ENCODE assay signal across 16 mouse cellular contexts in the genomic region with DNA sequence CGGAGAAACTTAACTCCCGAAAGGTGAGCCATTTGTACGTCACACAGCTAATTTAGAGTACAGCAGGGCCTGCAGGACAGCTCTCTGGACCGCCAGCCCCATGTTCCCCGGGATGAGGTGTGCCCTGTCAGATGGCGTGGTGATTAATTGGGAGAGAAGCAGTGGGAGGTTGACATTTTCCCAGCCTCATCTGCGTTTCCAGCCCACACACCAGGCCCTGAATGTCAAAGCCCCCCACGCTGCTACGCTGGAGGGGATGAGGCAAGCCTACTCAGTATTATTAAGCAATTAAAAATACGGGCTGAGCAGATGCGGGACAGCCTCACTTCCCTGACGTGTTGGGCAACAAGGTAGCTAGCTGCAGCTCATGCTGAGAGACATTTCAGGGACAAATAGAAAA.
DNase-seq lines count a peak whose midpoint lies in the region; ATAC-seq and TF ChIP-seq lines count a peak whose summit lies in the region.
"Had no signal": no experiment of that assay in that cellular context is flagged by ENCODE, and none has a peak within 500 bp of the region (broad histone marks: within the 10 kb centered on the region; RNA-seq: fewer than 3 reads in every experiment).

No protein-coding gene starts in this region.

- DNase-seq in left cerebral cortex, adult 2 months (ENCODE audit: extremely low spot score in 1 of 2, low spot score in 2 of 2): peak; percentile 15 to 40
- DNase-seq in left cerebral cortex, postnatal 4 days: no peak
- DNase-seq in layer of hippocampus, adult 18-20 months (ENCODE audit: low spot score in 2 of 2): peak; percentile 66 to 80
- peak; percentile 82 for DNase-seq in layer of hippocampus, adult 9-11 months
- peak; percentile 32 for DNase-seq in retina, embryonic 14.5 days (ENCODE audit: low spot score)
- DNase-seq in ovary, adult 18-20 months (ENCODE audit: low spot score): no peak
- DNase-seq: adrenal gland, adult 2 months; cerebellum, adult 2 months; kidney, adult 8-10 months; lung, adult 2 months; lung, postnatal 4 days had no signal

- no peak for ATAC-seq in cerebellum, adult (ENCODE audit: insufficient number of reproducible peaks, low FRiP score, low TSS enrichment)
- ATAC-seq: CD4-positive, CD25-positive, alpha-beta regulatory T cell, adult 4 months; hindbrain, embryonic 16.5 days had no signal

- H3K4me3 ChIP-seq in left cerebral cortex, adult 2 months: no peak overlapping the region
- H3K4me3 ChIP-seq: embryonic facial prominence, embryonic 13.5 days; forebrain, embryonic 10.5 days had no signal

- intact Hi-C loops in left cerebral cortex, adult 2 months (cut with DNase I): no loop called here
- intact Hi-C loops in left cerebral cortex, postnatal 4 days (cut with DNase I): no loop called here

- H3K27ac ChIP-seq in left cerebral cortex, adult 2 months: no peak overlapping the region
- H3K27ac ChIP-seq: embryonic facial prominence, embryonic 13.5 days; forebrain, embryonic 10.5 days had no signal

- no peak for TF ChIP-seq CTCF in left cerebral cortex, adult 2 months (IDR thresholded peaks at IDR 0.05)

Comparison
In these comparisons a context has a peak if more than half of its experiments do, and no peak if none do; other contexts are left out.
1. DNase-seq: peak in left cerebral cortex, adult 2 months (2 of 2), layer of hippocampus, adult 18-20 months (2 of 2), layer of hippocampus, adult 9-11 months (single experiment) and retina, embryonic 14.5 days (single experiment); none in left cerebral cortex, postnatal 4 days (single experiment) and ovary, adult 18-20 months (single experiment).